Mouse (Mus musculus) hindbrain, embryonic 16.5 days (tissue): ENCODE results near the gene Rdh19. TPM values are rescaled to one million over a fixed set of nuclear protein-coding genes. Genes with fewer than 3 reads are reported as not detected.
"Not testable (repeated sequence)": the region's sequence is repeated elsewhere in the genome, so short reads cannot be mapped to it uniquely, and the experiment has no call there.

Source experiments
- ATAC-seq: fragments of 200-750 bp; cut with Nextera tagmentation; 2 replicates; pipeline ENCODE4 v1.8.0; 2017; ENCODE audit warnings: moderate TSS enrichment, moderate library complexity
- H3K27ac ChIP-seq: fragments of 300-500 bp; sonication (generic); 2 replicates; pipeline ENCODE4 v1.5.1; 2014; ENCODE audit warnings: low read depth, mild to moderate bottlenecking, control low read depth, low read length, moderate library complexity
- H3K27me3 ChIP-seq: fragments of 300-500 bp; sonication (generic); replicated peaks from 2 replicates; pipeline ENCODE4 v1.6.1; 2014; ENCODE audit warnings: low read length; ENCODE audit not compliant: control insufficient read depth, insufficient read depth
- H3K36me3 ChIP-seq: fragments of 300-500 bp; sonication (generic); 2 replicates; pipeline ENCODE4 v1.6.1; 2014; ENCODE audit warnings: mild to moderate bottlenecking, low read length, moderate library complexity, mixed read lengths; ENCODE audit not compliant: control insufficient read depth, insufficient read depth
- H3K4me1 ChIP-seq: fragments of 300-500 bp; sonication (generic); 2 replicates; pipeline ENCODE4 v1.6.1; 2014; ENCODE audit warnings: low read depth, low read length; ENCODE audit not compliant: control insufficient read depth, insufficient read depth
- H3K4me2 ChIP-seq: fragments of 300-500 bp; sonication (generic); 2 replicates; pipeline ENCODE4 v1.6.1; 2014; ENCODE audit warnings: mild to moderate bottlenecking, low read length, control low read depth, moderate library complexity
- H3K4me3 ChIP-seq: fragments of 300-500 bp; sonication (generic); 2 replicates; pipeline ENCODE4 v1.5.1; 2014; ENCODE audit warnings: mild to moderate bottlenecking, low read length, control low read depth, moderate library complexity
- H3K9ac ChIP-seq: fragments of 300-500 bp; sonication (generic); 2 replicates; pipeline ENCODE4 v1.6.1; 2014; ENCODE audit warnings: low read depth, mild to moderate bottlenecking, control low read depth, low read length, moderate library complexity
- H3K9me3 ChIP-seq: fragments of 300-500 bp; sonication (generic); 2 replicates; pipeline ENCODE4 v1.6.1; 2014; ENCODE audit warnings: mild to moderate bottlenecking, low read length, moderate library complexity; ENCODE audit not compliant: control insufficient read depth
- WGBS: fragments of 180-500 bp; shearing (Covaris S2); extraction: QIAGEN DNeasy Blood & Tissue Kit; methylation state at CpG from one replicate; pipeline ENCODE4 v1.1.7; 2014; 5-methylcytosine and 5-hydroxymethylcytosine counted together
- polyA plus RNA-seq: library from polyadenylated mRNA; unstranded; fragments of >200 nt; fragmentation: Nextera tagmentation; extraction: Ambion mirVana; gene quantifications from 2 replicates; pipeline ENCODE4 v1.2.1, GENCODE M21; 2015

The Rdh19 gene
- polyA plus RNA-seq, 1 experiment from 2014 or later, result not detected

GRCm38 (mm10) chr10:127834186-127834585, 15.5 kb upstream of the Rdh19 start:
- not testable (repeated sequence) for H3K4me1 ChIP-seq, H3K9me3 ChIP-seq, ATAC-seq, H3K36me3 ChIP-seq, H3K27me3 ChIP-seq, H3K27ac ChIP-seq, H3K9ac ChIP-seq, H3K4me2 ChIP-seq, H3K4me3 ChIP-seq
- 94% methylated on average over 1 of the region's 1 CpGs for WGBS

GRCm38 (mm10) chr10:127835292-127835691, 14.4 kb upstream of the Rdh19 start:
- Histone ChIP-seq H3K4me3 (no peak overlapping the region), H3K4me2 (no peak overlapping the region), H3K27me3 (no peaks in the 10 kb centered on the region), H3K36me3 (no peaks in the 10 kb centered on the region), H3K9ac (no peak overlapping the region), H3K27ac (no peak overlapping the region), H3K9me3 (no peaks in the 10 kb centered on the region), H3K4me1 (no peaks in the 10 kb centered on the region)
- 82% methylated on average over 5 of the region's 5 CpGs for WGBS
- no peak for ATAC-seq

GRCm38 (mm10) chr10:127837793-127838192, 11.9 kb upstream of the Rdh19 start:
- H3K4me3 ChIP-seq, H3K27ac ChIP-seq, H3K36me3 ChIP-seq, H3K4me2 ChIP-seq, H3K27me3 ChIP-seq, H3K9me3 ChIP-seq, H3K4me1 ChIP-seq, ATAC-seq, H3K9ac ChIP-seq: not testable (repeated sequence)
- 96% methylated on average over 5 of the region's 5 CpGs for WGBS

GRCm38 (mm10) chr10:127838539-127838938, 11.2 kb upstream of the Rdh19 start:
- Histone ChIP-seq H3K9ac (no peak overlapping the region), H3K36me3 (no peaks in the 10 kb centered on the region), H3K4me3 (no peak overlapping the region), H3K27ac (no peak overlapping the region), H3K27me3 (no peaks in the 10 kb centered on the region), H3K4me2 (no peak overlapping the region), H3K4me1 (no peaks in the 10 kb centered on the region), H3K9me3 (no peaks in the 10 kb centered on the region)
- WGBS, result 92% methylated on average over 2 of the region's 2 CpGs
- ATAC-seq, result no peak

GRCm38 (mm10) chr10:127840776-127841175, 9.0 kb upstream of the Rdh19 start:
- WGBS, result 78% methylated on average over 2 of the region's 2 CpGs
- Histone ChIP-seq H3K27me3 (no peaks in the 10 kb centered on the region), H3K4me1 (no peaks in the 10 kb centered on the region), H3K27ac (no peak overlapping the region), H3K4me3 (no peak overlapping the region), H3K9ac (no peak overlapping the region), H3K4me2 (no peak overlapping the region), H3K36me3 (no peaks in the 10 kb centered on the region), H3K9me3 (no peaks in the 10 kb centered on the region)
- no peak for ATAC-seq

GRCm38 (mm10) chr10:127845945-127846344, 3.8 kb upstream of the Rdh19 start:
- not testable (repeated sequence) for H3K4me3 ChIP-seq, H3K27ac ChIP-seq, H3K9ac ChIP-seq, H3K27me3 ChIP-seq, H3K36me3 ChIP-seq, ATAC-seq, H3K4me1 ChIP-seq, H3K9me3 ChIP-seq, H3K4me2 ChIP-seq
- 92% methylated on average over 5 of the region's 5 CpGs for WGBS

- ATAC-seq, result no peak
- Histone ChIP-seq H3K4me3 (no peak overlapping the region), H3K4me2 (no peak overlapping the region), H3K27ac (no peak overlapping the region), H3K4me1 (no peaks in the 10 kb centered on the region), H3K27me3 (no peaks in the 10 kb centered on the region), H3K9ac (no peak overlapping the region), H3K36me3 (no peaks in the 10 kb centered on the region), H3K9me3 (no peaks in the 10 kb centered on the region)
- 100% methylated on average over 1 of the region's 1 CpGs for WGBS
Measured at GRCm38 (mm10) chr10:127848089-127848488, 1.6 kb upstream of the Rdh19 start.

GRCm38 (mm10) chr10:127856376-127856775, 6.6 kb downstream of the Rdh19 start:
- no peaks in the 10 kb centered on the region for H3K4me1 ChIP-seq

GRCm38 (mm10) chr10:127864931-127865330, 15.2 kb downstream of the Rdh19 start:
- H3K27ac ChIP-seq, result no peak overlapping the region
- no peak overlapping the region for H3K4me2 ChIP-seq
- H3K9ac ChIP-seq, result no peak overlapping the region
- no peaks in the 10 kb centered on the region for H3K27me3 ChIP-seq
- no peaks in the 10 kb centered on the region for H3K4me1 ChIP-seq
- ATAC-seq, result no peak
- no peak overlapping the region for H3K4me3 ChIP-seq
- H3K36me3 ChIP-seq, result no peaks in the 10 kb centered on the region
- no peaks in the 10 kb centered on the region for H3K9me3 ChIP-seq

More at GRCm38 (mm10) chr10:127856376-127856775, 6.6 kb downstream of the Rdh19 start:
- no peaks in the 10 kb centered on the region for H3K27me3 ChIP-seq
- H3K36me3 ChIP-seq, result no peaks in the 10 kb centered on the region
- H3K9ac ChIP-seq, result no peak overlapping the region
- no peak overlapping the region for H3K4me2 ChIP-seq
- no peaks in the 10 kb centered on the region for H3K9me3 ChIP-seq
- no peak for ATAC-seq
- no peak overlapping the region for H3K4me3 ChIP-seq
- H3K27ac ChIP-seq, result no peak overlapping the region

- Histone ChIP-seq H3K36me3 (no peaks in the 10 kb centered on the region), H3K9me3 (no peaks in the 10 kb centered on the region; the same call in 1 of the 2 replicates), H3K27me3 (no peaks in the 10 kb centered on the region), H3K4me1 (no peaks in the 10 kb centered on the region), H3K27ac (no peak within 1 kb of the TSS), H3K4me2 (no peak within 1 kb of the TSS), H3K9ac (no peak within 1 kb of the TSS), H3K4me3 (no peak within 1 kb of the TSS)
- WGBS, result 96% methylated on average over 3 of the region's 3 CpGs
- ATAC-seq, result no peak
Measured at GRCm38 (mm10) chr10:127866232-127866631, 16.5 kb downstream of the Rdh19 start, which contains the start of gene Rdh16f2. Gene Rdh16f2 (plus strand): TSS chr10:127866474.
